Mouse (Mus musculus) hindbrain, embryonic 14.5 days (tissue): Measurements from ENCODE around the gene Mindy4. TPM values are rescaled to one million over a fixed set of nuclear protein-coding genes. Genes with fewer than 3 reads are reported as not detected.

Source experiments
- ATAC-seq: fragments of 200-750 bp; cut with Nextera tagmentation; 2 replicates; pipeline ENCODE4 v1.8.0; 2017; ENCODE audit warnings: moderate number of reproducible peaks, mild to moderate bottlenecking, moderate TSS enrichment, moderate library complexity; ENCODE audit not compliant: low FRiP score
- DNase-seq: peaks from one replicate; pipeline ENCODE4 v3.0.0-alpha.2; 2015; ENCODE audit warnings: low spot score
- H3K27ac ChIP-seq: fragments of 300-500 bp; sonication (generic); 2 replicates; pipeline ENCODE4 v1.5.1; 2014; ENCODE audit warnings: mild to moderate bottlenecking, moderate library complexity
- H3K27me3 ChIP-seq: fragments of 300-500 bp; sonication (generic); 2 replicates; pipeline ENCODE4 v1.6.1; 2014; ENCODE audit warnings: mild to moderate bottlenecking, low read length, mixed read lengths; ENCODE audit not compliant: control insufficient read depth, insufficient read depth
- H3K36me3 ChIP-seq: fragments of 300-500 bp; sonication (generic); replicated peaks from 2 replicates; pipeline ENCODE4 v1.6.1; 2014; ENCODE audit not compliant: control insufficient read depth, insufficient read depth
- H3K4me1 ChIP-seq: fragments of 300-500 bp; sonication (generic); replicated peaks from 2 replicates; pipeline ENCODE4 v1.6.1; 2014; ENCODE audit warnings: antibody characterized with exemption, low read length, mixed read lengths; ENCODE audit not compliant: control insufficient read depth, insufficient read depth
- H3K4me2 ChIP-seq: fragments of 300-500 bp; sonication (generic); replicated peaks from 2 replicates; pipeline ENCODE4 v1.6.1; 2014; ENCODE audit warnings: mild to moderate bottlenecking, moderate library complexity
- H3K4me3 ChIP-seq: fragments of 300-500 bp; sonication (generic); replicated peaks from 2 replicates; pipeline ENCODE4 v1.5.1; 2014; ENCODE audit warnings: mild to moderate bottlenecking, low read length
- H3K9ac ChIP-seq: fragments of 300-500 bp; sonication (generic); 2 replicates; pipeline ENCODE4 v1.6.1; 2014
- H3K9me3 ChIP-seq: fragments of 300-500 bp; sonication (generic); 2 replicates; pipeline ENCODE4 v1.6.1; 2016; ENCODE audit warnings: low read length; ENCODE audit not compliant: control insufficient read depth
- WGBS: fragments of 180-500 bp; shearing (Covaris S2); extraction: QIAGEN DNeasy Blood & Tissue Kit; methylation state at CpG from one replicate; pipeline ENCODE4 v1.1.7; 2014; 5-methylcytosine and 5-hydroxymethylcytosine counted together
- polyA plus RNA-seq: library from polyadenylated mRNA; unstranded; fragments of >200 nt; fragmentation: Nextera tagmentation; extraction: Ambion mirVana; gene quantifications from 2 replicates; pipeline ENCODE4 v1.2.1, GENCODE M21; 2014

The Mindy4 gene
- polyA plus RNA-seq, 1 experiment from 2014 or later: 14.2 TPM

GRCm38 (mm10) chr6:55232101-55232500 is 28.9 kb downstream of the Mindy4 start:
- no peaks in the 10 kb centered on the region for H3K27me3 ChIP-seq
- H3K9me3 ChIP-seq: no peaks in the 10 kb centered on the region
- H3K4me2 ChIP-seq: no peak overlapping the region
- ATAC-seq (no peak), DNase-seq (no peak)
- H3K9ac ChIP-seq: no peak overlapping the region
- no peaks in the 10 kb centered on the region for H3K4me1 ChIP-seq
- no peak overlapping the region for H3K27ac ChIP-seq
- no peaks in the 10 kb centered on the region; the same call in none of the 2 replicates for H3K36me3 ChIP-seq
- WGBS: 94% methylated on average over 7 of the region's 7 CpGs
- no peak overlapping the region for H3K4me3 ChIP-seq

- Histone ChIP-seq H3K9me3 (no peaks in the 10 kb centered on the region), H3K27ac (no peak overlapping the region), H3K4me1 (no peaks in the 10 kb centered on the region), H3K27me3 (no peaks in the 10 kb centered on the region), H3K4me3 (no peak overlapping the region), H3K36me3 (no peaks in the 10 kb centered on the region; the same call in none of the 2 replicates), H3K4me2 (no peak overlapping the region), H3K9ac (no peak overlapping the region)
- ATAC-seq (peak; percentile 75; the same call in 1 of the 2 replicates), DNase-seq (peak; percentile 89)
- 70% methylated on average over 3 of the region's 3 CpGs for WGBS
These were observed 29.5 kb downstream of the Mindy4 start for GRCm38 (mm10) chr6:55232524-55233264.

GRCm38 (mm10) chr6:55233326-55233725 is 30.1 kb downstream of the Mindy4 start:
- Histone ChIP-seq H3K9me3 (no peaks in the 10 kb centered on the region), H3K9ac (no peak overlapping the region), H3K4me3 (no peak overlapping the region), H3K27me3 (no peaks in the 10 kb centered on the region), H3K4me2 (no peak overlapping the region), H3K4me1 (no peaks in the 10 kb centered on the region), H3K36me3 (no peaks in the 10 kb centered on the region; the same call in none of the 2 replicates), H3K27ac (no peak overlapping the region)
- DNase-seq (no peak), ATAC-seq (no peak)
- WGBS: 95% methylated on average over 5 of the region's 5 CpGs

- no peaks in the 10 kb centered on the region for H3K9me3 ChIP-seq
- 89% methylated on average over 6 of the region's 6 CpGs for WGBS
- no peak for DNase-seq
These were observed 31.5 kb downstream of the Mindy4 start for GRCm38 (mm10) chr6:55234636-55235035.

GRCm38 (mm10) chr6:55235733-55236132 is 32.5 kb downstream of the Mindy4 start:
- no peak overlapping the region for H3K27ac ChIP-seq
- H3K9ac ChIP-seq: no peak overlapping the region
- ATAC-seq (no peak), DNase-seq (no peak)
- no peaks in the 10 kb centered on the region for H3K9me3 ChIP-seq
- 88% methylated on average over 4 of the region's 4 CpGs for WGBS
- no peaks in the 10 kb centered on the region; the same call in none of the 2 replicates for H3K36me3 ChIP-seq
- no peaks in the 10 kb centered on the region for H3K4me1 ChIP-seq
- no peaks in the 10 kb centered on the region for H3K27me3 ChIP-seq
- no peak overlapping the region for H3K4me2 ChIP-seq
- no peak overlapping the region for H3K4me3 ChIP-seq

More at GRCm38 (mm10) chr6:55234636-55235035, 31.5 kb downstream of the Mindy4 start:
- H3K36me3 ChIP-seq: no peaks in the 10 kb centered on the region; the same call in none of the 2 replicates
- no peak overlapping the region for H3K4me3 ChIP-seq
- no peaks in the 10 kb centered on the region for H3K27me3 ChIP-seq
- H3K4me1 ChIP-seq: no peaks in the 10 kb centered on the region
- no peak overlapping the region for H3K9ac ChIP-seq
- no peak overlapping the region for H3K27ac ChIP-seq
- H3K4me2 ChIP-seq: no peak overlapping the region
- ATAC-seq: no peak

- no peak for ATAC-seq
- no peaks in the 10 kb centered on the region for H3K27me3 ChIP-seq
- no peak overlapping the region for H3K27ac ChIP-seq
- no peaks in the 10 kb centered on the region for H3K36me3 ChIP-seq
- DNase-seq: no peak
- H3K9ac ChIP-seq: no peak overlapping the region
- H3K4me1 ChIP-seq: no peaks in the 10 kb centered on the region
- no peaks in the 10 kb centered on the region for H3K9me3 ChIP-seq
- H3K4me3 ChIP-seq: no peak overlapping the region
- WGBS: 58% methylated on average over 8 of the region's 8 CpGs
- H3K4me2 ChIP-seq: no peak overlapping the region
These were observed 36.7 kb downstream of the Mindy4 start for GRCm38 (mm10) chr6:55239931-55240330.

GRCm38 (mm10) chr6:55240591-55241260 is 37.5 kb downstream of the Mindy4 start:
- no peak overlapping the region for H3K4me3 ChIP-seq
- H3K9ac ChIP-seq: no peak overlapping the region
- no peaks in the 10 kb centered on the region for H3K27me3 ChIP-seq
- H3K9me3 ChIP-seq: no peaks in the 10 kb centered on the region
- DNase-seq: no peak
- 87% methylated on average over 9 of the region's 9 CpGs for WGBS
- H3K27ac ChIP-seq: no peak overlapping the region
- ATAC-seq: no peak
- no peaks in the 10 kb centered on the region; the same call in 1 of the 2 replicates for H3K36me3 ChIP-seq
- H3K4me1 ChIP-seq: no peaks in the 10 kb centered on the region
- H3K4me2 ChIP-seq: no peak overlapping the region

GRCm38 (mm10) chr6:55241479-55241878 is 38.3 kb downstream of the Mindy4 start:
- Histone ChIP-seq H3K9ac (no peak overlapping the region), H3K36me3 (no peaks in the 10 kb centered on the region; the same call in 1 of the 2 replicates), H3K27me3 (no peaks in the 10 kb centered on the region), H3K9me3 (no peaks in the 10 kb centered on the region), H3K4me2 (no peak overlapping the region), H3K4me1 (no peaks in the 10 kb centered on the region), H3K27ac (no peak overlapping the region), H3K4me3 (no peak overlapping the region)
- DNase-seq (no peak), ATAC-seq (no peak)
- 82% methylated on average over 5 of the region's 5 CpGs for WGBS

- DNase-seq: no peak
- peaks cover 4% of the 10 kb centered on the region; the same call in 1 of the 2 replicates for H3K36me3 ChIP-seq
These were observed 42.5 kb downstream of the Mindy4 start for GRCm38 (mm10) chr6:55245680-55246079.

More at GRCm38 (mm10) chr6:55245680-55246079, 42.5 kb downstream of the Mindy4 start:
- no peak for ATAC-seq
- Histone ChIP-seq H3K9me3 (no peaks in the 10 kb centered on the region), H3K9ac (no peak overlapping the region), H3K4me3 (no peak overlapping the region), H3K4me1 (no peaks in the 10 kb centered on the region), H3K27ac (no peak overlapping the region), H3K4me2 (no peak overlapping the region), H3K27me3 (no peaks in the 10 kb centered on the region)
- WGBS: 91% methylated on average over 8 of the region's 8 CpGs
